Mouse (Mus musculus): ENCODE results near the gene Olfr47.

DNA sequence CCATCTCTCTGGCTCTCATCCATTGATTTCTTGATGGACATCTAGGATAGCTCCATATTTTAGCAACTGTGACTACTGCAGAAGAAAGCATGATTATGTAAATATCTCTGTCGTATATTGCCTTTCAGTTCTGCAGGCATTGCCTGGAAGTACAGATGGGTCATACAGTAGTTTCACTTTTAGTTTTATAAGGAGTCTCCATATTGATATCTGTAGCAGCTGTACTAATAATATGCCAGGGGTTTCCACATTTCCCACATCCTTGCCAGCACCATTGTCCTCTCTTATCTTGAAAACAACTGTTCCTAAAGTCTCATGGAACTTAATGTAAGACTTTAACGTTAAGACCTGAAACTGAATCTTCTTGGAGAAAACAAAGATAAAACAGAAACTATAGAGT, 29.4 kb downstream of the Olfr47 start:
- TF ChIP-seq CTCF (IDR thresholded peaks at IDR 0.05; ENCODE audit: low read depth) (no peak), EP300 (IDR thresholded peaks at IDR 0.05; ENCODE audit: low read depth) (no peak)
